Mouse (Mus musculus) heart, postnatal 0 days (tissue): ENCODE measurements at regions not wholly inside any gene's neighbourhood (a gene's known extent, or its start where the extent isn't known, plus 50 kb on each side); places are given as distances from the start of the nearest gene placed in this dataset.

Experiments used
- CTCF ChIP-seq: IDR thresholded peaks from 2 replicates; pipeline ENCODE4 v1.5.1; 2016; ENCODE audit warnings: antibody characterized with exemption, control low read depth, low read depth
- EP300 ChIP-seq: IDR thresholded peaks from 2 replicates; pipeline ENCODE4 v1.6.1; 2016; ENCODE audit warnings: antibody characterized with exemption, low read depth

DNA sequence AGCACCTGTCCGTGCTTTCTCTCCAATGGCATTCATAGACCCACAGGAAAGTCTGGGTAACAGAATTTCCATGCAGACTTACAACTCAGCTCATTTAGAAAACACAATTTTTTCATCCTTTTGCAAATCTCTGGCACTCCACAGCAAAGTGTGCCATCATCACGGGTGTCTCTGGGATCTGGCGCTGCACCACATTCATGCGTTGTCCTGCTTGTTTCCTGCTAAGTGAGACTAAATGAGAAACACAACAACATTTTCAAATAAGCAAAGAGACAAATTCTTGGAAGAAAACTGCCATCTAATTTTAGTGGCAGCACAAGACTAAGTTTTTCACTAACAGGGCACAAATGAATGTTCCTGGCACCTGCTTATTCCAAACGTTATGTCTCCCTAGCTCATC lies 156.9 kb downstream of the Rps29 start:
- no peak for TF ChIP-seq CTCF
- TF ChIP-seq EP300: no peak
